Mouse (Mus musculus) lung, adult 2 months (tissue): ENCODE measurements at regions not wholly inside any gene's neighbourhood (a gene's known extent, or its start where the extent isn't known, plus 50 kb on each side); places are given as distances from the start of the nearest gene placed in this dataset.

ENCODE experiments used
- CTCF ChIP-seq: fragments of 200-500 bp; IDR thresholded peaks from 2 replicates; pipeline ENCODE4 v1.5.1; 2011; ENCODE audit warnings: mild to moderate bottlenecking, low read length, control low read depth; ENCODE audit not compliant: insufficient read depth
- POLR2A ChIP-seq: fragments of 200-500 bp; IDR thresholded peaks from 2 replicates; pipeline ENCODE4 v1.6.1; 2011; ENCODE audit warnings: low read depth, mild to moderate bottlenecking, control low read depth, low read length, borderline replicate concordance; ENCODE audit errors: extremely low read depth

- TF ChIP-seq CTCF = no peak
- no peak for TF ChIP-seq POLR2A
These were observed 96.3 kb upstream of the Arntl start for GRCm38 (mm10) chr7:113110867-113111508.
